Mouse (Mus musculus) neural tube, embryonic 15.5 days (tissue): Measurements from ENCODE around the gene Miip. TPM values are rescaled to one million over a fixed set of nuclear protein-coding genes. Genes with fewer than 3 reads are reported as not detected.
"Not testable (repeated sequence)": the region's sequence is repeated elsewhere in the genome, so short reads cannot be mapped to it uniquely, and the experiment has no call there.

Source experiments
- ATAC-seq: fragments of 200-750 bp; cut with Nextera tagmentation; 2 replicates; pipeline ENCODE4 v1.8.0; 2017; ENCODE audit warnings: mild to moderate bottlenecking, moderate TSS enrichment, moderate library complexity; ENCODE audit not compliant: low FRiP score
- H3K27ac ChIP-seq: fragments of 300-500 bp; sonication (generic); replicated peaks from 2 replicates; pipeline ENCODE4 v1.5.1; 2015; ENCODE audit warnings: mild to moderate bottlenecking, inconsistent platforms
- H3K27me3 ChIP-seq: fragments of 300-500 bp; sonication (generic); replicated peaks from 2 replicates; pipeline ENCODE4 v1.6.1; 2015; ENCODE audit warnings: inconsistent platforms
- H3K36me3 ChIP-seq: fragments of 300-500 bp; sonication (generic); 2 replicates; pipeline ENCODE4 v1.6.1; 2015; ENCODE audit warnings: inconsistent platforms
- H3K4me1 ChIP-seq: fragments of 300-500 bp; sonication (generic); 2 replicates; pipeline ENCODE4 v1.6.1; 2015; ENCODE audit warnings: inconsistent platforms
- H3K4me2 ChIP-seq: fragments of 300-500 bp; sonication (generic); 2 replicates; pipeline ENCODE4 v1.6.1; 2015; ENCODE audit warnings: inconsistent platforms, mild to moderate bottlenecking, moderate library complexity
- H3K4me3 ChIP-seq: fragments of 300-500 bp; sonication (generic); replicated peaks from 2 replicates; pipeline ENCODE4 v1.5.1; 2015; ENCODE audit warnings: mild to moderate bottlenecking, inconsistent platforms
- H3K9ac ChIP-seq: fragments of 300-500 bp; sonication (generic); replicated peaks from 2 replicates; pipeline ENCODE4 v1.6.1; 2015; ENCODE audit warnings: mild to moderate bottlenecking, inconsistent platforms
- H3K9me3 ChIP-seq: fragments of 300-500 bp; sonication (generic); replicated peaks from 2 replicates; pipeline ENCODE4 v1.6.1; 2016; ENCODE audit warnings: inconsistent platforms
- WGBS: fragments of 180-500 bp; shearing (Covaris S2); methylation state at CpG from one replicate; pipeline ENCODE4 v1.1.7; 2015; ENCODE audit warnings: mixed read lengths; 5-methylcytosine and 5-hydroxymethylcytosine counted together
- polyA plus RNA-seq: library from polyadenylated mRNA; unstranded; fragments of >200 nt; fragmentation: Nextera tagmentation; extraction: Ambion mirVana; gene quantifications from 2 replicates; pipeline ENCODE4 v1.2.1, GENCODE M21; 2015

The Miip gene
- polyA plus RNA-seq, 1 experiment from 2014 or later, result 36.8 TPM

- H3K4me2 ChIP-seq, result peak overlapping the region; percentile 81
- WGBS, result 5% methylated on average over 22 of the region's 22 CpGs
- ATAC-seq, result peak; percentile 2
Observed at GRCm38 (mm10) chr4:147867563-147868449, 810 bp downstream of the Miip start.

GRCm38 (mm10) chr4:147866793-147867192, 1.8 kb downstream of the Miip start:
- 37% methylated on average over 3 of the region's 3 CpGs for WGBS
- Histone ChIP-seq H3K36me3 (peaks cover 28% of the 10 kb centered on the region), H3K4me2 (peak overlapping the region; percentile 81), H3K4me1 (peaks cover 26% of the 10 kb centered on the region)
- ATAC-seq, H3K27me3 ChIP-seq, H3K27ac ChIP-seq, H3K9me3 ChIP-seq, H3K4me3 ChIP-seq, H3K9ac ChIP-seq: not testable (repeated sequence)

More at GRCm38 (mm10) chr4:147867563-147868449, 810 bp downstream of the Miip start:
- peak overlapping the region; percentile 86 for H3K9ac ChIP-seq
- H3K4me1 ChIP-seq, result peaks cover 26% of the 10 kb centered on the region
- H3K27ac ChIP-seq, result peak overlapping the region; percentile 87
- peaks cover 28% of the 10 kb centered on the region for H3K36me3 ChIP-seq
- H3K9me3 ChIP-seq, result no peaks in the 10 kb centered on the region
- H3K27me3 ChIP-seq, result no peaks in the 10 kb centered on the region
- H3K4me3 ChIP-seq, result peak overlapping the region; percentile 90

- no peaks in the 10 kb centered on the region for H3K27me3 ChIP-seq
- no peak for ATAC-seq
- WGBS, result 96% methylated on average over 9 of the region's 9 CpGs
Observed at GRCm38 (mm10) chr4:147866056-147866455, 2.6 kb downstream of the Miip start.

GRCm38 (mm10) chr4:147865651-147866050, 3.0 kb downstream of the Miip start:
- peaks cover 38% of the 10 kb centered on the region for H3K36me3 ChIP-seq
- no peak overlapping the region for H3K9ac ChIP-seq
- H3K4me3 ChIP-seq, result no peak overlapping the region
- peaks cover 26% of the 10 kb centered on the region for H3K4me1 ChIP-seq
- 94% methylated on average over 6 of the region's 6 CpGs for WGBS
- no peaks in the 10 kb centered on the region for H3K9me3 ChIP-seq
- ATAC-seq, result no peak
- no peaks in the 10 kb centered on the region for H3K27me3 ChIP-seq
- no peak overlapping the region for H3K27ac ChIP-seq
- H3K4me2 ChIP-seq, result no peak overlapping the region

More at GRCm38 (mm10) chr4:147866056-147866455, 2.6 kb downstream of the Miip start:
- Histone ChIP-seq H3K4me3 (no peak overlapping the region), H3K27ac (no peak overlapping the region), H3K36me3 (peaks cover 34% of the 10 kb centered on the region), H3K9ac (no peak overlapping the region), H3K9me3 (no peaks in the 10 kb centered on the region), H3K4me2 (no peak overlapping the region), H3K4me1 (peaks cover 26% of the 10 kb centered on the region)

GRCm38 (mm10) chr4:147862051-147862450, 6.6 kb downstream of the Miip start:
- Histone ChIP-seq H3K9me3 (no peaks in the 10 kb centered on the region), H3K9ac (no peak overlapping the region), H3K4me3 (no peak overlapping the region), H3K4me1 (peaks cover under 1% of the 10 kb centered on the region), H3K27me3 (no peaks in the 10 kb centered on the region), H3K4me2 (no peak overlapping the region), H3K27ac (no peak overlapping the region), H3K36me3 (peaks cover 42% of the 10 kb centered on the region)
- WGBS, result 98% methylated on average over 3 of the region's 3 CpGs
- no peak for ATAC-seq

GRCm38 (mm10) chr4:147850776-147851175, 17.8 kb downstream of the Miip start:
- Histone ChIP-seq H3K9ac (no peak overlapping the region), H3K9me3 (no peaks in the 10 kb centered on the region; the same call in 1 of the 2 replicates), H3K27ac (no peak overlapping the region), H3K4me1 (peaks cover 14% of the 10 kb centered on the region), H3K36me3 (peaks cover 7% of the 10 kb centered on the region; the same call in 1 of the 2 replicates), H3K4me2 (no peak overlapping the region), H3K4me3 (no peak overlapping the region), H3K27me3 (no peaks in the 10 kb centered on the region)
- 85% methylated on average over 2 of the region's 2 CpGs for WGBS
- ATAC-seq, result no peak

- Histone ChIP-seq H3K27ac (peak overlapping the region; percentile 63), H3K4me1 (peaks cover 14% of the 10 kb centered on the region)
- 2% methylated on average over 4 of the region's 4 CpGs for WGBS
Observed at GRCm38 (mm10) chr4:147848584-147848991, 20.0 kb downstream of the Miip start.

GRCm38 (mm10) chr4:147847614-147848583, 20.7 kb downstream of the Miip start, which contains the start of gene Zfp933:
Zfp933 (minus strand) TSS chr4:147848366.
- ATAC-seq, result peak; percentile 91
- peaks cover 17% of the 10 kb centered on the region for H3K9me3 ChIP-seq
- peaks cover 35% of the 10 kb centered on the region for H3K36me3 ChIP-seq
- H3K27me3 ChIP-seq, result no peaks in the 10 kb centered on the region
- peak within 1 kb of the TSS; percentile 63 for H3K4me2 ChIP-seq
- peak within 1 kb of the TSS; percentile 67 for H3K9ac ChIP-seq
- H3K4me1 ChIP-seq, result peaks cover 14% of the 10 kb centered on the region
- H3K4me3 ChIP-seq, result peak within 1 kb of the TSS; percentile 60
- 3% methylated on average over 23 of the region's 23 CpGs for WGBS
- peak within 1 kb of the TSS; percentile 63 for H3K27ac ChIP-seq

More at GRCm38 (mm10) chr4:147848584-147848991, 20.0 kb downstream of the Miip start:
- no peaks in the 10 kb centered on the region for H3K27me3 ChIP-seq
- H3K9me3 ChIP-seq, result peaks cover 10% of the 10 kb centered on the region
- peak overlapping the region; percentile 63 for H3K4me2 ChIP-seq
- H3K9ac ChIP-seq, result peak overlapping the region; percentile 67
- H3K4me3 ChIP-seq, result peak overlapping the region; percentile 60
- peaks cover 28% of the 10 kb centered on the region for H3K36me3 ChIP-seq
- peak; percentile 80 for ATAC-seq

GRCm38 (mm10) chr4:147842871-147843270, 25.7 kb downstream of the Miip start:
- WGBS, result 100% methylated on average over 3 of the region's 3 CpGs
- Histone ChIP-seq H3K36me3 (peaks cover 57% of the 10 kb centered on the region), H3K27me3 (no peaks in the 10 kb centered on the region), H3K4me2 (no peak overlapping the region), H3K4me3 (no peak overlapping the region), H3K9ac (no peak overlapping the region), H3K27ac (no peak overlapping the region), H3K4me1 (peaks cover 6% of the 10 kb centered on the region), H3K9me3 (peaks cover 26% of the 10 kb centered on the region)
- no peak for ATAC-seq

GRCm38 (mm10) chr4:147839282-147839681, 29.3 kb downstream of the Miip start:
- Histone ChIP-seq H3K9me3 (peaks cover 21% of the 10 kb centered on the region), H3K36me3 (peaks cover 35% of the 10 kb centered on the region)
- H3K4me1 ChIP-seq, H3K9ac ChIP-seq, H3K4me2 ChIP-seq, ATAC-seq, H3K27me3 ChIP-seq, H3K27ac ChIP-seq, H3K4me3 ChIP-seq: not testable (repeated sequence)
- WGBS, result over 99% methylated on average over 18 of the region's 26 CpGs

- no peak overlapping the region for H3K4me3 ChIP-seq
- H3K4me1 ChIP-seq, result no peaks in the 10 kb centered on the region
- H3K9ac ChIP-seq, result no peak overlapping the region
- ATAC-seq, result no peak
- H3K36me3 ChIP-seq, result peaks cover 79% of the 10 kb centered on the region
- 96% methylated on average over 4 of the region's 4 CpGs for WGBS
- H3K4me2 ChIP-seq, result no peak overlapping the region
- H3K27me3 ChIP-seq, result no peaks in the 10 kb centered on the region
- H3K27ac ChIP-seq, result no peak overlapping the region
- H3K9me3 ChIP-seq, result peaks cover 72% of the 10 kb centered on the region
Observed at GRCm38 (mm10) chr4:147824389-147824788, 44.2 kb downstream of the Miip start.
